Mouse (Mus musculus) forebrain, embryonic 16.5 days (tissue): ENCODE data around the gene Myo1e. TPM values are rescaled to one million over a fixed set of nuclear protein-coding genes. Genes with fewer than 3 reads are reported as not detected.

Source experiments
- ATAC-seq: fragments of 200-750 bp; cut with Nextera tagmentation; 2 replicates; pipeline ENCODE4 v1.8.0; 2017; ENCODE audit warnings: mild to moderate bottlenecking, moderate library complexity
- H3K27ac ChIP-seq: fragments of 300-500 bp; sonication (generic); 2 replicates; pipeline ENCODE4 v1.5.1; 2014; ENCODE audit warnings: low read length, control low read depth
- H3K27me3 ChIP-seq: fragments of 300-500 bp; sonication (generic); replicated peaks from 2 replicates; pipeline ENCODE4 v1.6.1; 2014; ENCODE audit warnings: low read length; ENCODE audit not compliant: control insufficient read depth, insufficient read depth
- H3K36me3 ChIP-seq: fragments of 300-500 bp; sonication (generic); 2 replicates; pipeline ENCODE4 v1.6.1; 2014; ENCODE audit not compliant: control insufficient read depth, insufficient read depth
- H3K4me1 ChIP-seq: fragments of 300-500 bp; sonication (generic); replicated peaks from 2 replicates; pipeline ENCODE4 v1.6.1; 2014; ENCODE audit warnings: low read length; ENCODE audit not compliant: control insufficient read depth, insufficient read depth
- H3K4me2 ChIP-seq: fragments of 300-500 bp; sonication (generic); 2 replicates; pipeline ENCODE4 v1.6.1; 2014; ENCODE audit warnings: mild to moderate bottlenecking, low read length, control low read depth
- H3K4me3 ChIP-seq: fragments of 300-500 bp; sonication (generic); replicated peaks from 2 replicates; pipeline ENCODE4 v1.5.1; 2014; ENCODE audit warnings: mild to moderate bottlenecking, low read length, control low read depth
- H3K9ac ChIP-seq: fragments of 300-500 bp; sonication (generic); replicated peaks from 2 replicates; pipeline ENCODE4 v1.6.1; 2014; ENCODE audit warnings: low read depth, low read length, control low read depth
- H3K9me3 ChIP-seq: fragments of 300-500 bp; sonication (generic); 2 replicates; pipeline ENCODE4 v1.6.1; 2016; ENCODE audit warnings: low read length; ENCODE audit not compliant: control insufficient read depth
- WGBS: fragments of 180-500 bp; shearing (Covaris S2); extraction: QIAGEN DNeasy Blood & Tissue Kit; methylation state at CpG from one replicate; pipeline ENCODE4 v1.1.7; 2014; 5-methylcytosine and 5-hydroxymethylcytosine counted together
- polyA plus RNA-seq: library from polyadenylated mRNA; unstranded; fragments of >200 nt; fragmentation: Nextera tagmentation; extraction: Ambion mirVana; gene quantifications from 2 replicates; pipeline ENCODE4 v1.2.1, GENCODE M21; 2015

The Myo1e gene
- polyA plus RNA-seq, 1 experiment from 2014 or later, result 5.8 TPM

- Histone ChIP-seq H3K27ac (no peak overlapping the region), H3K36me3 (no peaks in the 10 kb centered on the region), H3K4me1 (no peaks in the 10 kb centered on the region), H3K9ac (no peak overlapping the region), H3K27me3 (no peaks in the 10 kb centered on the region), H3K4me2 (no peak overlapping the region), H3K4me3 (no peak overlapping the region), H3K9me3 (0 out of 2 replicates have a peak, but pooled peaks cover 2% of the 10 kb centered on the region)
- ATAC-seq, result no peak
- 69% methylated on average over 7 of the region's 7 CpGs for whole genome bisulfite sequencing
Measured at GRCm38 (mm10) chr9:70244115-70244514, 37.0 kb downstream of the Myo1e start.

- Histone ChIP-seq H3K4me3 (no peak overlapping the region), H3K4me1 (peaks cover 3% of the 10 kb centered on the region; the same call in 1 of the 2 replicates), H3K36me3 (no peaks in the 10 kb centered on the region), H3K9ac (no peak overlapping the region), H3K27me3 (no peaks in the 10 kb centered on the region), H3K27ac (no peak overlapping the region), H3K4me2 (no peak overlapping the region), H3K9me3 (0 out of 2 replicates have a peak, but pooled peaks cover 2% of the 10 kb centered on the region)
- WGBS, result 93% methylated on average over 9 of the region's 9 CpGs
- ATAC-seq, result no peak
Measured at GRCm38 (mm10) chr9:70245040-70245439, 37.9 kb downstream of the Myo1e start.

- ATAC-seq, result no peak
- H3K9me3 ChIP-seq, result 0 out of 2 replicates have a peak, but pooled peaks cover 2% of the 10 kb centered on the region
- 64% methylated on average over 10 of the region's 10 CpGs for WGBS
Measured at GRCm38 (mm10) chr9:70246427-70246826, 39.3 kb downstream of the Myo1e start.

GRCm38 (mm10) chr9:70248046-70248445 is 40.9 kb downstream of the Myo1e start:
- Histone ChIP-seq H3K9me3 (0 out of 2 replicates have a peak, but pooled peaks cover 2% of the 10 kb centered on the region), H3K4me3 (no peak overlapping the region), H3K27ac (no peak overlapping the region), H3K4me2 (no peak overlapping the region), H3K36me3 (no peaks in the 10 kb centered on the region), H3K4me1 (peaks cover 8% of the 10 kb centered on the region), H3K27me3 (no peaks in the 10 kb centered on the region), H3K9ac (no peak overlapping the region)
- 87% methylated on average over 6 of the region's 6 CpGs for WGBS
- ATAC-seq, result no peak

More at GRCm38 (mm10) chr9:70246427-70246826, 39.3 kb downstream of the Myo1e start:
- Histone ChIP-seq H3K4me3 (no peak overlapping the region), H3K36me3 (no peaks in the 10 kb centered on the region), H3K9ac (no peak overlapping the region), H3K4me2 (no peak overlapping the region), H3K27ac (no peak overlapping the region), H3K27me3 (no peaks in the 10 kb centered on the region), H3K4me1 (peaks cover 8% of the 10 kb centered on the region)

GRCm38 (mm10) chr9:70248826-70249225 is 41.7 kb downstream of the Myo1e start:
- no peak overlapping the region for H3K4me3 ChIP-seq
- 0 out of 2 replicates have a peak, but pooled peaks cover 2% of the 10 kb centered on the region for H3K9me3 ChIP-seq
- H3K27me3 ChIP-seq, result no peaks in the 10 kb centered on the region
- peaks cover 8% of the 10 kb centered on the region for H3K4me1 ChIP-seq
- ATAC-seq, result no peak
- no peak overlapping the region for H3K27ac ChIP-seq
- H3K4me2 ChIP-seq, result no peak overlapping the region
- no peak overlapping the region for H3K9ac ChIP-seq
- H3K36me3 ChIP-seq, result no peaks in the 10 kb centered on the region
- WGBS, result 87% methylated on average over 4 of the region's 4 CpGs

GRCm38 (mm10) chr9:70249881-70250681 is 42.9 kb downstream of the Myo1e start:
- H3K4me1 ChIP-seq, result peaks cover 8% of the 10 kb centered on the region
- H3K27ac ChIP-seq, result no peak overlapping the region
- H3K9ac ChIP-seq, result no peak overlapping the region
- H3K9me3 ChIP-seq, result 0 out of 2 replicates have a peak, but pooled peaks cover 2% of the 10 kb centered on the region
- no peak overlapping the region for H3K4me2 ChIP-seq
- H3K4me3 ChIP-seq, result no peak overlapping the region
- H3K27me3 ChIP-seq, result no peaks in the 10 kb centered on the region
- ATAC-seq, result no peak
- H3K36me3 ChIP-seq, result no peaks in the 10 kb centered on the region
- 53% methylated on average over 12 of the region's 12 CpGs for WGBS

GRCm38 (mm10) chr9:70251441-70251985 is 44.4 kb downstream of the Myo1e start:
- Histone ChIP-seq H3K36me3 (no peaks in the 10 kb centered on the region), H3K9ac (no peak overlapping the region), H3K4me1 (peaks cover 8% of the 10 kb centered on the region), H3K4me3 (no peak overlapping the region), H3K4me2 (no peak overlapping the region), H3K9me3 (no peaks in the 10 kb centered on the region), H3K27me3 (no peaks in the 10 kb centered on the region), H3K27ac (no peak overlapping the region)
- no peak for ATAC-seq
- WGBS, result 91% methylated on average over 10 of the region's 10 CpGs

GRCm38 (mm10) chr9:70253016-70253415 is 45.9 kb downstream of the Myo1e start:
- Histone ChIP-seq H3K36me3 (no peaks in the 10 kb centered on the region), H3K4me1 (peaks cover 10% of the 10 kb centered on the region), H3K4me2 (no peak overlapping the region), H3K9me3 (no peaks in the 10 kb centered on the region), H3K27me3 (no peaks in the 10 kb centered on the region), H3K4me3 (no peak overlapping the region), H3K9ac (no peak overlapping the region), H3K27ac (no peak overlapping the region)
- WGBS, result 100% methylated on average over 1 of the region's 1 CpGs
- no peak for ATAC-seq

GRCm38 (mm10) chr9:70255005-70255404 is 47.9 kb downstream of the Myo1e start:
- Histone ChIP-seq H3K4me1 (peaks cover 8% of the 10 kb centered on the region), H3K9ac (no peak overlapping the region), H3K4me3 (no peak overlapping the region), H3K4me2 (no peak overlapping the region), H3K27ac (no peak overlapping the region), H3K27me3 (no peaks in the 10 kb centered on the region), H3K9me3 (no peaks in the 10 kb centered on the region), H3K36me3 (no peaks in the 10 kb centered on the region)
- no peak for ATAC-seq
- 82% methylated on average over 4 of the region's 4 CpGs for WGBS
